Mouse (Mus musculus): Measurements from ENCODE around the gene Itga2. TPM values are rescaled to one million over a fixed set of nuclear protein-coding genes. Genes with fewer than 3 reads are reported as not detected.

Itga2 gene
- total and polyA plus RNA-seq, 3 experiments: under 0.01 TPM; not detected in 2

DNA sequence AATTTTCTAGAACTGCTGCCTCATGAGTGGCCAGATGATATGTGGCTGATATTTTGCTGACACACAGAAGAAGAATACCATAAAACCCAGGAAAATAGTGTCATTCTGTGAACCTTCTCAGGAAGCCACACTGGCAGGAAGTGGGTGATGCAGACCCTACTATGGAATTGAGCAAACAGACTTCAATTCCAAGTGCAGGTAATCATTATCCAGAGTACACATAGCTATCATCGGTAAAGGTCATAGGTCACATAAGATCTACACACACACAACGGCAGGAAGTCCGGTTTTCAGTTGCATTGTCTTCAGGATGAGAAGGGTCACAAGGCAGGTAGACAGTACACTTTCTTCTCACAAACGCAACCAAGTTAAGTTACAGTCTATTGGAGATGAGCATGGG is 16.9 kb downstream of the Itga2 start:
- Histone ChIP-seq H3K9me3 (replicated peaks; ENCODE audit: insufficient read depth, low read length) (no peaks in the 10 kb centered on the region), H3K4me1 (ENCODE audit: control insufficient read depth in 1 of 2, insufficient read depth in 2 of 2, low read length in 2 of 2) (no peaks in the 10 kb centered on the region), H3K27me3 (ENCODE audit: control insufficient read depth in 1 of 2, insufficient read depth in 2 of 2, low read length in 2 of 2) (no peaks in the 10 kb centered on the region), H3K4me3 (ENCODE audit: control insufficient read depth in 1 of 2, insufficient read depth in 1 of 2, low read depth in 2 of 2, low read length in 2 of 2) (no peak overlapping the region), H3K79me2 (ENCODE audit: control insufficient read depth, insufficient read depth, low read length, poor library complexity) (no peaks in the 10 kb centered on the region), H3K27ac (ENCODE audit: control insufficient read depth, low read depth, low read length) (no peak overlapping the region), H3K36me3 (ENCODE audit: control insufficient read depth in 1 of 2, insufficient read depth in 2 of 2, low read length in 2 of 2) (no peaks in the 10 kb centered on the region), H3K9ac (ENCODE audit: control insufficient read depth, low read depth, low read length, poor library complexity, severe bottlenecking) (no peak overlapping the region)
- no peak for DNase-seq (ENCODE audit: low read depth, low spot score)
- TF ChIP-seq NRF1 (IDR thresholded peaks at IDR 0.05; ENCODE audit: insufficient read depth, low read depth, low read length, poor library complexity, severe bottlenecking) (no peak), MYB (IDR thresholded peaks at IDR 0.05; ENCODE audit: low read depth, low read length) (no peak), CHD2 (IDR thresholded peaks at IDR 0.05; ENCODE audit: low read length) (no peak), ZC3H11A (IDR thresholded peaks at IDR 0.05; ENCODE audit: low read depth, low read length) (no peak), USF2 (IDR thresholded peaks at IDR 0.05; ENCODE audit: borderline replicate concordance in 1 of 2, insufficient read depth in 1 of 2, low read depth in 1 of 2, low read length in 2 of 2) (no peak), TAL1 (IDR thresholded peaks at IDR 0.05; ENCODE audit: low read length) (no peak), BHLHE40 (IDR thresholded peaks at IDR 0.05; ENCODE audit: borderline replicate concordance, low read depth, low read length) (no peak), JUND (IDR thresholded peaks at IDR 0.05; ENCODE audit: low read depth, low read length) (no peak), TBP (IDR thresholded peaks at IDR 0.05; ENCODE audit: low read depth, low read length) (no peak), POLR2AphosphoS5 (IDR thresholded peaks at IDR 0.05; ENCODE audit: borderline replicate concordance, low read depth, low read length) (no peak), CHD1 (IDR thresholded peaks at IDR 0.05; ENCODE audit: low read depth, low read length) (no peak), MEF2A (IDR thresholded peaks at IDR 0.05; ENCODE audit: extremely low read depth, insufficient replicate concordance, low read depth, low read length, poor library complexity, severe bottlenecking) (no peak), ZNF384 (IDR thresholded peaks at IDR 0.05; ENCODE audit: low read depth, low read length) (no peak), HCFC1 (IDR thresholded peaks at IDR 0.05; ENCODE audit: low read depth, low read length) (no peak), NELFE (IDR thresholded peaks at IDR 0.05; ENCODE audit: low read depth, low read length) (no peak), MAX (IDR thresholded peaks at IDR 0.05; ENCODE audit: low read length) (no peak)

GRCm38 (mm10) chr13:114914559-114914958 is 17.3 kb downstream of the Itga2 start:
- Histone ChIP-seq H3K36me3 (ENCODE audit: control insufficient read depth in 1 of 2, insufficient read depth in 2 of 2, low read length in 2 of 2) (no peaks in the 10 kb centered on the region), H3K79me2 (ENCODE audit: control insufficient read depth, insufficient read depth, low read length, poor library complexity) (no peaks in the 10 kb centered on the region), H3K9me3 (replicated peaks; ENCODE audit: insufficient read depth, low read length) (no peaks in the 10 kb centered on the region), H3K27me3 (ENCODE audit: control insufficient read depth in 1 of 2, insufficient read depth in 2 of 2, low read length in 2 of 2) (no peaks in the 10 kb centered on the region), H3K4me3 (ENCODE audit: control insufficient read depth in 1 of 2, insufficient read depth in 1 of 2, low read depth in 2 of 2, low read length in 2 of 2) (no peak overlapping the region), H3K9ac (ENCODE audit: control insufficient read depth, low read depth, low read length, poor library complexity, severe bottlenecking) (no peak overlapping the region), H3K27ac (ENCODE audit: control insufficient read depth, low read depth, low read length) (no peak overlapping the region), H3K4me1 (ENCODE audit: control insufficient read depth in 1 of 2, insufficient read depth in 2 of 2, low read length in 2 of 2) (no peaks in the 10 kb centered on the region)
- no peak for DNase-seq (ENCODE audit: low read depth, low spot score)
- TF ChIP-seq ETS1 (IDR thresholded peaks at IDR 0.05; ENCODE audit: low read depth, low read length) (no peak), ZNF384 (IDR thresholded peaks at IDR 0.05; ENCODE audit: low read depth, low read length) (no peak), POLR2A (IDR thresholded peaks at IDR 0.05; ENCODE audit: control insufficient read depth in 1 of 2, insufficient read depth in 1 of 2, low read depth in 1 of 2, low read length in 2 of 2, poor library complexity in 1 of 2) (no peak), MAFK (IDR thresholded peaks at IDR 0.05; ENCODE audit: borderline replicate concordance, low read depth, low read length) (no peak), ELF1 (IDR thresholded peaks at IDR 0.05; ENCODE audit: low read depth, low read length) (no peak), CHD2 (IDR thresholded peaks at IDR 0.05; ENCODE audit: low read length) (no peak), GABPA (IDR thresholded peaks at IDR 0.05; ENCODE audit: low read depth, low read length) (no peak), RCOR1 (IDR thresholded peaks at IDR 0.05; ENCODE audit: low read depth, low read length) (no peak), MAX (IDR thresholded peaks at IDR 0.05; ENCODE audit: low read length) (no peak), E2F4 (IDR thresholded peaks at IDR 0.05; ENCODE audit: borderline replicate concordance, low read depth, low read length) (no peak), RAD21 (IDR thresholded peaks at IDR 0.05; ENCODE audit: low read depth, low read length) (no peak), MYC (IDR thresholded peaks at IDR 0.05; ENCODE audit: low read depth, low read length) (no peak), UBTF (IDR thresholded peaks at IDR 0.05; ENCODE audit: borderline replicate concordance, insufficient read depth, low read depth, low read length) (no peak), ZKSCAN1 (IDR thresholded peaks at IDR 0.05; ENCODE audit: low read depth, low read length) (no peak), GATA1 (IDR thresholded peaks at IDR 0.05; ENCODE audit: low read depth, low read length) (no peak)

All from MEL (cell line).